Mouse (Mus musculus) erythroblast, embryonic 14.5 days (primary cell): Measurements from ENCODE around the gene Cox8c. TPM values are rescaled to one million over a fixed set of nuclear protein-coding genes. Genes with fewer than 3 reads are reported as not detected.

ENCODE experiments used
- H3K27me3 ChIP-seq: 2 replicates; pipeline ENCODE4 v1.6.1; 2012; ENCODE audit warnings: inconsistent platforms; ENCODE audit not compliant: control insufficient read depth
- H3K36me3 ChIP-seq: 2 replicates; pipeline ENCODE4 v1.6.1; 2012; ENCODE audit warnings: mild to moderate bottlenecking, inconsistent platforms; ENCODE audit not compliant: control insufficient read depth
- H3K4me1 ChIP-seq: 2 replicates; pipeline ENCODE4 v1.6.1; 2012; ENCODE audit warnings: inconsistent platforms; ENCODE audit not compliant: control insufficient read depth
- H3K4me3 ChIP-seq: replicated peaks from 2 replicates; pipeline ENCODE3; 2012; ENCODE audit warnings: moderate library complexity, mild to moderate bottlenecking, inconsistent platforms
- H3K9me3 ChIP-seq: 2 replicates; pipeline ENCODE4 v1.6.1; 2012; ENCODE audit warnings: low read length, inconsistent platforms, mixed read lengths; ENCODE audit not compliant: control insufficient read depth
- GATA1 ChIP-seq: IDR thresholded peaks from 2 replicates; pipeline ENCODE4 v1.6.1; 2012; ENCODE audit warnings: low read length, inconsistent platforms, mixed read lengths
- TAL1 ChIP-seq: IDR thresholded peaks from 3 replicates; pipeline ENCODE4 v1.6.1; 2012; ENCODE audit warnings: low read length, inconsistent platforms, mixed read lengths
- polyA plus RNA-seq: library from polyadenylated mRNA; stranded (reverse); fragments of >175 nt; gene quantifications from 2 replicates; pipeline ENCODE4 v1.2.3, GENCODE M21; 2012

The Cox8c gene
- polyA plus RNA-seq: not detected in 2 replicates

DNA sequence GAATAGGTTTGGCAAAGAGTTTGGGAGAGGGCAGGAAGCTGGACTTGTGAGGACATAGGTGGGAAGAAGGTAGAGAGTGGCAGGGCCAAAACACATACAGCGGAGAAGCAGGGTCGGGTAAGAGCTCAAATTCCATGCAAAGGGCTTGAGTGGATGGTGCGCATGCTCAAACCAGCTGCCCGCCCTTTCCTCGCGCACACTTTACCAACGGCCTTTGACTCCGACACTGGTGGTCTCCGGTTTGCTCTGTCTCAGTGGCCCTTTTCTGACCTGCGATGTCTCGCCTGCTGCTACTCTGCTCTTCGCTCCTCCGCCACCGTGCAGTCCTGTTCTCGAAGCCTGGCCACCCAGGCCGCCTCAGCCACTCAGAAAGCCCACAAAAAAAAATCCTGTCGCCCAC, at the start of gene Cox8c:
Gene Cox8c, plus strand, starts transcription at position 226 of the 400 bp plus-strand sequence.
- H3K36me3 ChIP-seq: no peaks in the 10 kb centered on the region
- peaks cover 11% of the 10 kb centered on the region for H3K9me3 ChIP-seq
- H3K27me3 ChIP-seq: no peaks in the 10 kb centered on the region
- TF ChIP-seq TAL1: no peak
- no peak within 1 kb of the TSS for H3K4me3 ChIP-seq
- no peaks in the 10 kb centered on the region for H3K4me1 ChIP-seq

DNA sequence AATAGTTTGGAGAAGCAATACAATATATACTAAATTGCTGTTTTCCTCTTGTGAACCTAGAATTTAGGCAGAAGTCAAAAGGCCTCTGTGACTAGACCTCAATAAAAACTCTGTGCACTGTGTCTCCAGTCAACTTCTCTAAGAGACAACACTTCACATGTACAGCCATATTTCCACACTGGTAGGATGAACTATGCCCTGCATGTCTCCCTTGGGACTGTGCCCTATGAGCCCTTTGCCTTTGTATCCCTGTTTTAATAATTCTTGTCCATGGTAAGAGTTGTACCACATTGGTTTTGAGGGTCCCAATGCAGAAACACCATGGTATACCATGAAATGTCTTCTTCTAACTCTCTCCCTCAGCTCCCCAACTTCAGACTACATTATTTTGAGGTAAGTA, 38.3 kb upstream of the Cox8c start:
- TF ChIP-seq GATA1 (no peak), TAL1 (no peak)

DNA sequence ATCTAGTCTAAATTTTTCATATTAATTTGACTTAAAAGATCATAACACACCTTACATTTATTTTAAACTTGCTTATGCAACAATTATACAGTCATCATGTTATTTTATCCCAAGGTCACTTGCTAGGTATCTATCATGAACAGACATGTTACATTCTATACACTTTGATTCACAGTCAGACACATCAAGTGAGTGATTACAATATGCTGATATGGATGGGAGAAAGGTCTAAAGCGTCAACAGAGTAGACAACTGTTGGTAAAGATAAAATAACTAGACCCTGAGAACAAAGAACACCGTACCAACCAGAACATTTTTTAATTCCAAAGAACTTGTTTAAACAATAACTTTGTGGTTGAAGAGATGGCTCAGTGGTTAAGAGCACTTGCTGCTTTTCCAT, 29.3 kb upstream of the Cox8c start:
- H3K9me3 ChIP-seq: no peaks in the 10 kb centered on the region
- H3K4me3 ChIP-seq: no peak overlapping the region
- TF ChIP-seq GATA1: no peak
- no peak for TF ChIP-seq TAL1
- no peaks in the 10 kb centered on the region for H3K27me3 ChIP-seq
- H3K4me1 ChIP-seq: peaks cover 10% of the 10 kb centered on the region
- H3K36me3 ChIP-seq: peaks cover 7% of the 10 kb centered on the region

More for the DNA sequence above, 38.3 kb upstream of the Cox8c start:
- peaks cover 4% of the 10 kb centered on the region for H3K36me3 ChIP-seq
- H3K4me3 ChIP-seq: no peak overlapping the region
- H3K27me3 ChIP-seq: no peaks in the 10 kb centered on the region
- peaks cover 1% of the 10 kb centered on the region; the same call in 1 of the 2 replicates for H3K4me1 ChIP-seq
- no peaks in the 10 kb centered on the region for H3K9me3 ChIP-seq

DNA sequence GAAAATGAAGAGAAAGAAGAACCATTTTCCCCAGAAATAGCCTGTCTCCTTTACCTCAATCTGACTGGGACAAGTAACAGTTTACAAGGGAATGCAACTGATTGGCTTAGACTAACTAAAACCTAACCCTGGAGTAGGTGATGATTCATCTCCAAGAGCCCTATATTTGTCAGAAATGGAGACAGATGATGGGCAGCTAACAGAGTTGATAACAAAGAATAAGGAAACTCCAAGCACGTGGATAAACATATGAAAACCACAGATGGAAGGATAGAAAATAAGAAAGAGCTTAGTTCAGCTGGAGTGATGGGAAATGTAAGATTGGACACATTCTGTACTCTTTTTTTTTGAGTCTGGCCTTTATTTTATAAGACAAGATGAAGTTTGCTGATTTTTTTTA, 28.6 kb upstream of the Cox8c start:
- no peak for TF ChIP-seq GATA1
- TF ChIP-seq TAL1: no peak
- Histone ChIP-seq H3K9me3 (no peaks in the 10 kb centered on the region), H3K4me3 (no peak overlapping the region), H3K36me3 (peaks cover 5% of the 10 kb centered on the region), H3K4me1 (peaks cover 10% of the 10 kb centered on the region), H3K27me3 (no peaks in the 10 kb centered on the region)

DNA sequence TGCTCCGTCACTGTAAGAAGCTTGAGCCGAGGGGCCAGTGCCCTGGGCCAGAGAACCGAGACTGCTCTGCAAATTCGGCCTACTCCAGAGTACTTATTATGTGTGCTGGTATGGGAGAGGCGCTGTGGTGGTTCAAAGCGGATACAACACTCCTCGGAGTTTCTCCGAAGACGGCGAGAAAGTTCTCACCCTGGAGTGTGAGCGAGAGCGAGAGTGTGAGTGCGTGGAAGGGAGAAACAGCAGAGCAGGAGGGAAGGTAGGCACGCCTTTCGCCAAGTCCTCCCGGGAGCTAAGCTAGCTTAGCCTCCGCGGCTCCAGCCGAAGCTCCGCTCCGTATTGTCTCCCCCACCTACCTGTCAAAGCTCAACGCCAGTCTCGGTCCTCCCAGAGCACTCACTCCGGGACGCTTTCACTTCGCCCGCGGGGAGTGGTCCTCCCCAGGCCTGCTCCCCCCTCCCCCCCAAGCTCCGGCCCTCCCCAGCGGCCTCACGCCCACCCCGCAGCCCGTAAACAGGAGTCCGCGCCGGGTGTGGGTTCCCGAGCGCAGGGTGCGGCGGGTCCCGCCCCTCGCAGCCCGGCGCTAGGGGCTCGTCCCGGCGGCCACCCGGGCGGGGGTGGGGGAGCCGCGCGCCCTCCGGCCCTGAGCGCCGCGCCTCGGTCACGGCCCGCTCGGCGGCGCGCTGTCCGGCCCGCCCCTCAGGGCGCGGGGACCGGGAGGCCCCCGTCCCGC, 21.6 kb upstream of the Cox8c start:
- H3K4me1 ChIP-seq: peaks cover 31% of the 10 kb centered on the region
- no peaks in the 10 kb centered on the region for H3K9me3 ChIP-seq
- no peaks in the 10 kb centered on the region for H3K36me3 ChIP-seq
- peaks cover 11% of the 10 kb centered on the region for H3K27me3 ChIP-seq
- peak overlapping the region; percentile 70 for H3K4me3 ChIP-seq
- no peak for TF ChIP-seq GATA1
- no peak for TF ChIP-seq TAL1

DNA sequence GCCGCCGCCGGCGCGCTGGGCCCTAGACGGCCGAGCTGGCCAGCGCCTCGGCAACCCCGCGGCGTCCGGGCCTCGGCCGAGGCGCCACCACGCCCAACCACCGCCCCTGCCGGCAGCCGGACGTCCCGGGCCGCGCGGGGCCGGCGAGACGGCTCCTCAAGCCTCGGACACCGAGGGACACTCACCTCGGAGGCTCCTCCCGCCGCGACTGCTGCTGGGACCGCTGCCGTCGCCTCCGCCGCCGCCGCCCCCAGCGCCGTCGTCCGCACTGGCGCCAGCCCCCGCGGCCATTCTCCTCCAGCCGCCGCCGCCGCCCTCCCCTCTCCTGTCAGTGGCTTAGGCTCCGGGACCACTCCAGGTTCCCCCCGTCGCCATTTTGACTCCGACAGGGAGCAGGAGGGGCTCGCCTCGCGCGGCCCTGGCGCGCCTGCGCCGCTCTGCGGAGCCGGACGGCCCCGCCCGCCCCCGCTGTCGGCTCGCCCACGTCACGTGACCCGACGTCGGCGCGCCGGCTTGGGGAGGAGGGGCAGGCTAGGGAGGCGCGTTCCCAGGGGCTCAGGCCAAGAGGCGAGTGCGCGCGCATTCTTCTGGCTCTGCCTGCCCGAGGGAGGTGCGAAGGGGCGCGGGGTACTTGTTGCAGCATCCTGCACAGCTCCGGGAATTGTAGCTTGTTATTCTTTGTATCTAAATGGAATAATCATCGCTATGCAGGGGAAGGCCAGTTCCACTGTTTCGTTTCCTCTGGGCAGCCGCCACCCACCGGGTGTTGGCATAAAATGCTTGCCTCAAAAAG, 20.9 kb upstream of the Cox8c start, which contains the start of gene Btbd7:
Gene Btbd7, minus strand, starts transcription at position 441 of the 793 bp plus-strand sequence.
- Histone ChIP-seq H3K27me3 (peaks cover 11% of the 10 kb centered on the region), H3K4me3 (peak within 1 kb of the TSS; percentile 70), H3K36me3 (no peaks in the 10 kb centered on the region), H3K9me3 (no peaks in the 10 kb centered on the region), H3K4me1 (peaks cover 31% of the 10 kb centered on the region)
- TF ChIP-seq GATA1: no peak
- no peak for TF ChIP-seq TAL1

GRCm38 (mm10) chr12:102878901-102879300, 20.2 kb upstream of the Cox8c start:
- TF ChIP-seq GATA1 (no peak), TAL1 (no peak)
- Histone ChIP-seq H3K4me1 (peaks cover 31% of the 10 kb centered on the region), H3K36me3 (no peaks in the 10 kb centered on the region), H3K4me3 (peak overlapping the region; percentile 70), H3K9me3 (no peaks in the 10 kb centered on the region), H3K27me3 (peaks cover 11% of the 10 kb centered on the region)

GRCm38 (mm10) chr12:102885735-102886134, 13.4 kb upstream of the Cox8c start:
- H3K36me3 ChIP-seq: no peaks in the 10 kb centered on the region
- H3K9me3 ChIP-seq: no peaks in the 10 kb centered on the region
- H3K4me1 ChIP-seq: no peaks in the 10 kb centered on the region
- H3K27me3 ChIP-seq: peaks cover 6% of the 10 kb centered on the region
- TF ChIP-seq GATA1: no peak
- no peak for TF ChIP-seq TAL1
- no peak overlapping the region for H3K4me3 ChIP-seq

DNA sequence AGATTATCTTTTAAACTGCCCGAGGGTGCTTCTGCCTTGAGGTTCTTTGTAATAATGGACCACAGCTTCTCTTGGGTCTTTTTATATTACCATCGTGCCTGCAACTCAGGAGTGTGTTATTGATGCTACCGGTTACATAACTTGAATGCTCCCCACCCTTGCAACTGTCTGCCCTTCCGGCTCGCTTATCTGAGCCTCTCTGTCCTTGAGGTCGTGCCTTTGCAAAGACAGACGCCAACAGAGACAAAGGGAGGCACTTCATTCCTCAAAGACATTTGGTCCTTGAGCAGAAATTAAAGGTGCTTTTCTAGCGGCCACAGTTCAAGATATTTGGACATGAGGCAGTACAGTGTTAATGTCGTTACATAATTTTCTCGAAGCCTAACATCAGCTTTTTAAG, 11.8 kb upstream of the Cox8c start:
- no peaks in the 10 kb centered on the region for H3K4me1 ChIP-seq
- H3K27me3 ChIP-seq: peaks cover 2% of the 10 kb centered on the region
- H3K36me3 ChIP-seq: no peaks in the 10 kb centered on the region
- TF ChIP-seq GATA1 (no peak), TAL1 (no peak)
- peaks cover 5% of the 10 kb centered on the region; the same call in 1 of the 2 replicates for H3K9me3 ChIP-seq
- no peak overlapping the region for H3K4me3 ChIP-seq
